Mouse (Mus musculus) leukemia stem cell, adult 10-12 weeks (primary cell): ENCODE data around the gene Gm6176. TPM values are rescaled to one million over a fixed set of nuclear protein-coding genes. Genes with fewer than 3 reads are reported as not detected.

Experiments used
- polyA plus RNA-seq: library from polyadenylated mRNA; stranded (reverse); fragments of >175 nt; gene quantifications from 2 replicates; pipeline ENCODE4 v1.2.3, GENCODE M21; 2012; ENCODE audit warnings: low replicate concordance

The Gm6176 gene
- not detected in 2 replicates for polyA plus RNA-seq

GRCm38 (mm10) chr7:22056205-22056604, at the start of gene Gm6176:
Gene Gm6176, minus strand, starts transcription at chr7:22056305.

GRCm38 (mm10) chr7:22068757-22069156, 12.7 kb upstream of the Gm6176 start, which contains the start of gene Vmn1r139:
Gene Vmn1r139, plus strand, starts transcription at chr7:22069057.

GRCm38 (mm10) chr7:22028797-22029196, 27.3 kb downstream of the Gm6176 start, which contains the start of gene Vmn1r138:
Gene Vmn1r138, minus strand, starts transcription at chr7:22028897.

Other genes starting within 250 kb of the Gm6176 start
- gene Vmn1r135, start 224.0 kb downstream of the Gm6176 start, polyA plus RNA-seq = not detected in 2 replicates
- gene Gm5725, start 212.0 kb downstream of the Gm6176 start, polyA plus RNA-seq = not detected in 2 replicates
- gene Gm5891, start 135.0 kb downstream of the Gm6176 start, polyA plus RNA-seq = not detected in 2 replicates
- not detected in 2 replicates for gene Vmn1r137, start 61.7 kb downstream of the Gm6176 start, polyA plus RNA-seq
- gene Vmn1r138, start 27.4 kb downstream of the Gm6176 start, polyA plus RNA-seq = not detected in 2 replicates
- not detected in 2 replicates for gene Vmn1r139, start 12.8 kb upstream of the Gm6176 start, polyA plus RNA-seq
- not detected in 2 replicates for gene Gm16451, start 61.9 kb upstream of the Gm6176 start, polyA plus RNA-seq
- not detected in 2 replicates for gene Gm10666, start 78.4 kb upstream of the Gm6176 start, polyA plus RNA-seq
- not detected in 2 replicates for gene Vmn1r142, start 107.7 kb upstream of the Gm6176 start, polyA plus RNA-seq
- gene Vmn1r143, start 133.1 kb upstream of the Gm6176 start, polyA plus RNA-seq = not detected in 2 replicates
- not detected in 2 replicates for gene Gm8653, start 145.0 kb upstream of the Gm6176 start, polyA plus RNA-seq
- not detected in 2 replicates for gene Gm8453, start 173.2 kb upstream of the Gm6176 start, polyA plus RNA-seq